Comparison of ENCODE assay signal across 16 mouse cellular contexts in genomic region chr19:46550385-46550784, GRCm38 (mm10).
"Had no signal": no experiment of that assay in that cellular context is flagged by ENCODE, and none has a peak within 500 bp of the region (broad histone marks: within the 10 kb centered on the region; RNA-seq: fewer than 3 reads in every experiment).

No protein-coding gene starts in this region.

- DNase-seq: retina, postnatal 1 day; right cerebral cortex, adult 18-20 months; right cerebral cortex, postnatal 14 days; right cerebral cortex, postnatal 25 days; right cerebral cortex, postnatal 4 days; spleen, adult 18-20 months; thymus, adult 18-20 months; thymus, adult 2 months; thymus, postnatal 14 days; thymus, postnatal 25 days; thymus, postnatal 36 days; thymus, postnatal 4 days had no signal

- H3K4me2 ChIP-seq: neural tube, embryonic 12.5 days; neural tube, embryonic 13.5 days; neural tube, embryonic 15.5 days; stomach, embryonic 15.5 days had no signal

- H3K27me3 ChIP-seq: neural tube, embryonic 12.5 days; neural tube, embryonic 13.5 days; neural tube, embryonic 15.5 days; stomach, embryonic 15.5 days had no signal

- H3K27ac ChIP-seq: neural tube, embryonic 12.5 days; neural tube, embryonic 13.5 days; neural tube, embryonic 15.5 days; stomach, embryonic 15.5 days had no signal

- H3K4me1 ChIP-seq: stomach, embryonic 15.5 days had no signal

- H3K4me3 ChIP-seq: neural tube, embryonic 12.5 days; neural tube, embryonic 13.5 days; neural tube, embryonic 15.5 days; stomach, embryonic 15.5 days had no signal

- H3K9me3 ChIP-seq: neural tube, embryonic 12.5 days; neural tube, embryonic 13.5 days; neural tube, embryonic 15.5 days; stomach, embryonic 15.5 days had no signal

- H3K9ac ChIP-seq: neural tube, embryonic 12.5 days; neural tube, embryonic 13.5 days; neural tube, embryonic 15.5 days; stomach, embryonic 15.5 days had no signal
